Comparison of ENCODE assay signal across 25 mouse cellular contexts in genomic region chr10:39583718-39584117, GRCm38 (mm10). TPM values are rescaled to one million over a fixed set of nuclear protein-coding genes. Genes with fewer than 3 reads are reported as not detected.
DNase-seq lines count a peak whose midpoint lies in the region; ATAC-seq lines count a peak whose summit lies in the region.
"Had no signal": no experiment of that assay in that cellular context is flagged by ENCODE, and none has a peak within 500 bp of the region (broad histone marks: within the 10 kb centered on the region; RNA-seq: fewer than 3 reads in every experiment).

No protein-coding gene starts in this region.

- DNase-seq in frontal cortex, postnatal 36 days (ENCODE audit: low spot score in 2 of 2) = peak; percentile 47 to 58
- no peak for DNase-seq in frontal cortex, postnatal 25 days (ENCODE audit: low spot score in 2 of 2)
- no peak for DNase-seq in neural tube, embryonic 10.5 days (ENCODE audit: extremely low spot score, low spot score)
- DNase-seq in cerebellum, postnatal 10 days = no peak
- no peak for DNase-seq in spleen, postnatal 14 days (ENCODE audit: low spot score in 2 of 2)
- DNase-seq: adrenal gland, postnatal 14 days; cerebellum, adult 9-10 months; gastrocnemius, postnatal 36 days; heart, postnatal 36 days; kidney, adult 18-20 months; lung, adult 18-20 months; lung, postnatal 14 days; spleen, adult 18-20 months; thymus, postnatal 25 days had no signal

- 78% methylated on average over 12 of the region's 12 CpGs for WGBS in neural tube, embryonic 15.5 days
- 44% methylated on average over 12 of the region's 12 CpGs for WGBS in embryonic facial prominence, embryonic 13.5 days
- 49% methylated on average over 12 of the region's 12 CpGs for WGBS in limb, embryonic 15.5 days

- no peak for ATAC-seq in neural tube, embryonic 15.5 days (ENCODE audit: low FRiP score)
- no peak for ATAC-seq in embryonic facial prominence, embryonic 13.5 days (ENCODE audit: insufficient number of reproducible peaks, insufficient read depth, low FRiP score, low TSS enrichment, low read depth)
- no peak for ATAC-seq in limb, embryonic 15.5 days (ENCODE audit: insufficient number of reproducible peaks, low FRiP score, low TSS enrichment, low read depth)
- ATAC-seq: CD4-positive, CD25-positive, alpha-beta regulatory T cell, adult 4 months; inflammation-experienced regulatory T-cells, adult 6 months; liver, embryonic 12.5 days had no signal

- H3K4me3 ChIP-seq in neural tube, embryonic 15.5 days (replicated peaks) = no peak overlapping the region
- H3K4me3 ChIP-seq in embryonic facial prominence, embryonic 13.5 days = no peak overlapping the region
- no peak overlapping the region for H3K4me3 ChIP-seq in limb, embryonic 15.5 days
- H3K4me3 ChIP-seq: erythroblast, embryonic 14.5 days; forebrain, embryonic 12.5 days; hindbrain, embryonic 13.5 days; liver, embryonic 12.5 days; midbrain, embryonic 12.5 days had no signal

- H3K27ac ChIP-seq in neural tube, embryonic 15.5 days (replicated peaks) = peak overlapping the region; percentile 18; the same call in 1 of the 2 replicates
- peak overlapping the region; percentile 18 for H3K27ac ChIP-seq in embryonic facial prominence, embryonic 13.5 days
- peak overlapping the region; percentile 67; the same call in 1 of the 2 replicates for H3K27ac ChIP-seq in limb, embryonic 15.5 days
- H3K27ac ChIP-seq: hindbrain, embryonic 13.5 days; kidney, postnatal 0 days; liver, embryonic 12.5 days; midbrain, embryonic 12.5 days had no signal

- H3K36me3 ChIP-seq in neural tube, embryonic 15.5 days = no peaks in the 10 kb centered on the region
- H3K36me3 ChIP-seq in embryonic facial prominence, embryonic 13.5 days = no peaks in the 10 kb centered on the region
- H3K36me3 ChIP-seq in limb, embryonic 15.5 days = no peaks in the 10 kb centered on the region
- H3K36me3 ChIP-seq: forebrain, embryonic 12.5 days; hindbrain, embryonic 13.5 days; liver, embryonic 12.5 days; midbrain, embryonic 12.5 days had no signal

- no peaks in the 10 kb centered on the region for H3K27me3 ChIP-seq in neural tube, embryonic 15.5 days (replicated peaks)
- H3K27me3 ChIP-seq in embryonic facial prominence, embryonic 13.5 days = no peaks in the 10 kb centered on the region
- H3K27me3 ChIP-seq in limb, embryonic 15.5 days = no peaks in the 10 kb centered on the region
- H3K27me3 ChIP-seq: forebrain, embryonic 12.5 days; hindbrain, embryonic 13.5 days; midbrain, embryonic 12.5 days had no signal

- no peak overlapping the region for H3K4me2 ChIP-seq in neural tube, embryonic 15.5 days
- H3K4me2 ChIP-seq in embryonic facial prominence, embryonic 13.5 days = 0 out of 2 replicates have a peak overlapping the region, but pooled peaks have one; percentile 16
- H3K4me2 ChIP-seq in limb, embryonic 15.5 days = no peak overlapping the region
- H3K4me2 ChIP-seq: forebrain, embryonic 12.5 days; hindbrain, embryonic 13.5 days; liver, embryonic 12.5 days; midbrain, embryonic 12.5 days had no signal

- H3K9me3 ChIP-seq in neural tube, embryonic 15.5 days (replicated peaks) = no peaks in the 10 kb centered on the region
- H3K9me3 ChIP-seq in embryonic facial prominence, embryonic 13.5 days = no peaks in the 10 kb centered on the region
- no peaks in the 10 kb centered on the region for H3K9me3 ChIP-seq in limb, embryonic 15.5 days
- H3K9me3 ChIP-seq: forebrain, embryonic 12.5 days; hindbrain, embryonic 13.5 days; liver, embryonic 12.5 days; midbrain, embryonic 12.5 days had no signal

- peaks cover 27% of the 10 kb centered on the region for H3K4me1 ChIP-seq in neural tube, embryonic 15.5 days
- H3K4me1 ChIP-seq in embryonic facial prominence, embryonic 13.5 days = peaks cover 58% of the 10 kb centered on the region
- H3K4me1 ChIP-seq in limb, embryonic 15.5 days = peaks cover 42% of the 10 kb centered on the region
- H3K4me1 ChIP-seq: liver, embryonic 12.5 days had no signal

- H3K9ac ChIP-seq in neural tube, embryonic 15.5 days (replicated peaks) = no peak overlapping the region
- H3K9ac ChIP-seq in embryonic facial prominence, embryonic 13.5 days = no peak overlapping the region
- no peak overlapping the region for H3K9ac ChIP-seq in limb, embryonic 15.5 days
- H3K9ac ChIP-seq: forebrain, embryonic 12.5 days; hindbrain, embryonic 13.5 days; liver, embryonic 12.5 days; midbrain, embryonic 12.5 days had no signal

RNA-seq across cellular contexts. Expression of gene Traf3ip2, which starts 29.0 kb away (rescaled TPM):
- 3.8 and 9.4 TPM in 2 replicates for polyA plus RNA-seq in neural tube, embryonic 15.5 days (2015; fragmentation: Nextera tagmentation; extraction: Ambion mirVana)
- polyA plus RNA-seq in embryonic facial prominence, embryonic 13.5 days (2015; fragmentation: Nextera tagmentation; extraction: Ambion mirVana) = 15.8 and 18.1 TPM in 2 replicates
- 14.9 and 15.5 TPM in 2 replicates for polyA plus RNA-seq in limb, embryonic 15.5 days (2015; fragmentation: Nextera tagmentation; extraction: Ambion mirVana)

Comparison
In these comparisons a context has a peak if more than half of its experiments do, and no peak if none do; other contexts are left out.
1. DNase-seq: peak in frontal cortex, postnatal 36 days (2 of 2); none in frontal cortex, postnatal 25 days (0 of 2), neural tube, embryonic 10.5 days (single experiment), cerebellum, postnatal 10 days (0 of 2) and spleen, postnatal 14 days (0 of 2).
2. Peak in every context shown above with its lines, with median percentiles within 50 percentile points of each other: H3K27ac ChIP-seq.